Mouse (Mus musculus) erythroblast, adult 5-6 weeks (primary cell): ENCODE measurements around the gene Gm3045. TPM values are rescaled to one million over a fixed set of nuclear protein-coding genes. Genes with fewer than 3 reads are reported as not detected.

Source experiments
- ATAC-seq: replicated peaks from 2 replicates; pipeline ENCODE4 v1.8.0; 2016; ENCODE audit warnings: moderate number of reproducible peaks, mild to moderate bottlenecking, moderate TSS enrichment, inconsistent platforms; ENCODE audit not compliant: poor library complexity, low FRiP score, severe bottlenecking
- total RNA-seq, 2 experiments: library from RNA; stranded (forward) in 1 of 2; stranded (reverse) in 1 of 2; fragments of 150-400 nt in 1 of 2; fragments of 200-764, 138-1000 nt in 1 of 2; gene quantifications; 2 replicates each; pipeline versions ENCODE4 v1.2.3 to v1.2.4; 2015 to 2017; ENCODE audit warnings: low replicate concordance in 2 of 2

The Gm3045 gene
- total RNA-seq, 2 experiments from 2014 or later: not detected

- no peak for ATAC-seq
Measured at GRCm38 (mm10) chr13:56434311-56434751, 7.9 kb downstream of the Gm3045 start.

DNA sequence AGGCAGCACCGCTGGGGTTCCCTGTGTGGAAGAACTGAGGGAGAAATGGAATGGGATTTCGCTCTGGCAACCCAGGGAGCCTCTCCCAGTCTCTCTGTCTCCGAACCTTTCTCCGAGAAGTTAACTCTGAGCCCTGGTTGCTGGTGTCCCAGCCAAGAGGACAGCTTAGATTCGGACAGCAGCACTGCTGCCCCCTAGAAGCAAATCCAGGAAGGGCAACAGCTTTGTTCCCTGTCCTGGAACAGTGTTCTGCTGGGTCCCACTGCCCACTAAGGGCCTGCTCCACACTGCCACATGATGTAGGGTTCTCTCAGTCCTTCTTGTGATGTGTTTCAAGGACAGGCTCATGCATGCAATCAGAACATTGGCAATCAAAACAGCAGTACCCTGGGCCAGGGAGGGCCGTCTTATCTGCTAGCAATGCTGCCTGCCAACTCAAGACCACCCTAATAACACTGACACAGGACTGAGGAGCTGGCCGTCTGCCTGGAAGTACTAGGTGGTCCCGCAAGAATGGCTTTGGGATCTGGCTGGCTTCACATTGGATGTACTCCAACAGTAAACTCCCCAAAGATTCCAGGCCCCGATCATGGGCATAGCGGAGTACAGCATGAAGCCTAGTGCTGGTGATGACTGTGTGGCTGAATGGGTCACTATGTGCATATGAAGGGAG lies 9.4 kb downstream of the Gm3045 start:
- no peak for ATAC-seq

DNA sequence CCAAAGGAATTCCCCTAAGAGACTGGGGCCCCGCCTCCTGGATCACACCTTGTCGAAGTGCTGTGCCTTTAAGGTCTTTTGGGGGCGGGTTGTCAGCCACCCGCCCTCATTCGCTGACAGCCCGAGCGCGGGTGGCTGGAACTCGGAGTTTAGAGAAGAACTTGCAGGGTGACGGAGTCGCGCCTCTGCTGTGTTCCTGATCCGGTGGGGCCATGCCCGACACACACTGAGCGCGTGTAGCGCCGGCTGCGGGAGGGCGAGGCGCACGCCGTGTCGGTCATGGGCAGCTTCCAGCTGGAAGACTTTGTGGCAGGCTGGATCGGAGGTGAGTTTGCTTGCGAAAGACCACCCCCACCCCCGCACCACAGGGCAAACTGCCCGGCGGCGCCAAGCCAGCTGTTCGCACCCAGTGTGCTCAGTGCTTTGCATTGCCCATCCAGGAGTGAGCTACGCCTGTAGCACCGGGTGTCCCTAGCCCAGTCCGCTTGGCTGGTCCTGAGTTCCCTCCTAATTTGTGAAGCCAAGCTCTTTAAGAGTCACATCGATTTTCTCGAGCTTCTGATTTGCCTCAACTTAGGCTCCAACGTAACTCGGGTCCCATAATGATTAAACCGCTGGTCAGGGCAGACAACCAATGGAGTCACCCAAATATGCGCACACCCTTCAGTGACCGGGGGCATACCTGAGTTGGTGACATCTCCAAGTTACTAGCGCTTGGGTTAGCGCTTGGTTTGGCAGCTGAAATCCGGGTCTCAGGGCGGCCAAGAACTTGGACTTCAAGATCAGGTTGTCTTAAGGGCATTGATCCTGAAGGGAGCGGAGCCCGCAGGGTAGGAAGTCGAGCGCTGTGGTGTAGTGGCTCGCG lies 12.0 kb downstream of the Gm3045 start, which contains the start of gene Slc25a48:
Gene Slc25a48, plus strand, starts transcription at position 145 of the 865 bp plus-strand sequence.
- ATAC-seq: no peak

DNA sequence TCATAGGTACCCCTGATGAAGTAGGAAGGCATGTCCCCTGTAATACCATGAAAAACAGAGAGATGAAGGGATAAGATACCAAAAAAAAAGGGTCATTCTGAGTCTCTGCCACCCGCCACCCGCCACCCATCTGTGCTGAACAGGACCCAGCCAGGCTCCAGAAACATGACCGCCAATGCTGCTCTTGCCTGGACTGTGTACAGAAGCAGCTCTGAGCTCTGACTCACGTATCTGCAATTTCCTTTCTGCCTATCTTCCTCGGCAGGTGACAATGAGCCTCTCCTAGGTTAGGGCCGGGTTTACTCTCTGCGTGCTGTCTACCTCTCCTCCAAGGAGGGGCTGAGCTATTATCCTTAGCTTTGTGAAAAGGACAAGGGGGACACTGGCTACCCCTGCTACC lies 17.0 kb downstream of the Gm3045 start:
- no peak for ATAC-seq

DNA sequence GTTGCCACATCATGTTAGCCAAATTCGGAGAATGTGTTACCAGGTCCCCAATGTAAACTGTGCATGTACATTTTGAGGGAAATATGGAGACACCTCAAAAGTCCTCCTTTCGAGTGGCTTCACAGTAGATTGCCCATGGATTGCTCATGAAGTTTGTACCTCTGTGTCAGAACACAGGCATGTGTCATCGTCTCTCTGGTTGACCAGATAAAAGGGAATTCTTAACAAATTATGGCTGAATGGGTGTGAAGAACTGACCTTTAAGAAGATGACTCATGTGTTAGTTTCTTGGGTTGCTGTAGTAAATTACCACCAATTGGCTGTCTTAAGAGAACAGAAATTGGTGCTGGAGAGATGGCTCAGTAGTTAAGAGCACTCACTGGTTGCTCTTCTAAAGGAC lies 17.7 kb downstream of the Gm3045 start:
- no peak for ATAC-seq

DNA sequence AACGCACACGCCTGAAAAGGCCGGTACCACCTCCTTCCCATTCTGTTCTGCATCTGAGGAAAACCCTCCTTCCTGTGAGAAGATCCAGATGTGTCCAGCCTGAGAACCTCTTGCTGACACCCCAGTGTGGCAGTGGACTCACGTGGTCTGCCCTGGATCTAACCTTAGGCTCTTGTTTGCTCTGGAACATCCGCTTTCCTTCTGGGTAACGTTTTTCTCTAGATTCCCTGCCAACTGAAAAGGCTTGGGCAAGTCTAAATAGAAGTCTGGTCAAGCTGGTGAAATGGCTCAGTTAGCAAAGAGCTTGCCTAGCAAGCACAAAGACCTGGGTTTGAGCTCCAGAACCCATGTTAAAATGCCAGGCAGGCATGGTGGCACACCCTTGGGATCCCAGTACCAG lies 18.6 kb downstream of the Gm3045 start:
- ATAC-seq: no peak

DNA sequence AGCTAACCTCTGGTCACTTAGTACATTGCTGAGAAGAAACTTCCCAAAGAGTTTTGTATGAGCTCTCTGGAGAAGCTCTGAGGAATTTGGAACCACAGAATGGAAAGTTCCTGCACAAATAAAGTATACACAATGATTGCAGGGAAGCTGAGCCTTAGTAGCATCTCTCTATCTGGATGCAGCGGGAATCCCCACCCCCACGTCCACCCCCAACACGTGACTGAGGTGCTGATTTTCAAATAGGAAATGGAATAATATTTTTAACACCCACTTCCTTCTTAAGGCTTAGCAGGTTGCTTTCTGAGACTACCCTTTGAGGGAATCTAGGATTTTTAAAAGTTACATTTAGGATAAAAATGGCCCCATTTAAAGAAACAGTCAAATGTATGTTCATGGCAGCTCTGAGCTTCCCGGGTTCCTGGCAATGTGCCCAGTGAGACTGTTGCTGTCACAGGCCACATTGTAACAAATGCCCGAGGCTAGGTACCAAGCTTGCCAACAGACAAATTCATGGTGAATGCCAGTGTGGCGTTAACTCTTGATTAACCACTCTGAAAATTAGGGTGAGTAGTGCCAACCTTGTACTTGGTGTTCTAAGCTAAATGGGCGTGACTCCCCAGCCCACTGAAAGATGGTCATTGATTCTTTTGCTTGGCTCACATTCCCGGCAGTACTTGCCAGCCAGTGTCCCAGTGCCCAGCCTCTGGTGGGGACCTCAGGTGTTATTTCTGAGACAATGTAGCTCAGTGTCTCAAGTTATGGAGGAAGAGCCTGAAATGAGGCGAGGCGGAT lies 23.0 kb downstream of the Gm3045 start:
- ATAC-seq: no peak

- no peak for ATAC-seq
Measured at GRCm38 (mm10) chr13:56450035-56450434, 23.6 kb downstream of the Gm3045 start.

DNA sequence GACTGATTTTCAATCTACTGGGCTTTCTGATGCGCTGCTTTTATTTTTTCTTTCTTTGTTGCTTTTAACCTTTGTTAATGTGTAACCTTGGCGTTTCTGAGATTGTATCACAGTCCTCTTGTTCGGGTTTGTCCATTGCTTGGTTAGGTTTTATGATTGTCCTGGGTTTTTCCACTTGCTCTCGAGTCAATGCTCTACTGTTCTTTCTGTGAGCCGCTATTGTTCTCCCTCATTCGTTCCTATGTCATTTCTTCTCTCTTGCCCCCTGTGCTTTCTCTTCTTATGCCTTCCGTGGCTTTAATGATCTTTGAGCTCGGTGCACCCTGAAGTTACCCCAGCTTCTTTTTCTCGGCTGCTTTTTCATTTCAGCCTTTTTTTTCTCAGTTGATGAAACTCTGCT lies 31.6 kb downstream of the Gm3045 start:
- ATAC-seq: no peak

GRCm38 (mm10) chr13:56461460-56461859 lies 35.1 kb downstream of the Gm3045 start:
- ATAC-seq: no peak

- ATAC-seq: no peak
Measured at GRCm38 (mm10) chr13:56462791-56463190, 36.4 kb downstream of the Gm3045 start.

DNA sequence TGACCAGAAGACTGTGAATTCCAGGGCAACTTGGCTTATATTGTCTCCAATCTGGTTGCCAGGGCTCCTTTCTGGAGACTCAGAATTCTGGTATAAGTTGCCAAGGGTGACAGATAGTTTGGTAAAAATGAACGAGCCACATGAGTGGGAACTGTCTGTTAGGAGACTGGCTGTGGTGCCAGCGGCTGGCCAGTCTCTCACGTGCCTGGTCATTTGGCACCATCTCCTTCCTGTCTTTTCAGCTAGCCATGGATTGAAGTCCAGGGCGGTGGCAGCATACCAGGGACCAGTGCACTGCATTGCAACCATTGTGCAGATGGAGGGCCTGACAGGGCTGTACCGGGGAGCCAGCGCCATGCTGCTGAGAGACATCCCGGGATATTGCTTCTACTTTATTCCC lies 36.9 kb downstream of the Gm3045 start:
- no peak for ATAC-seq

DNA sequence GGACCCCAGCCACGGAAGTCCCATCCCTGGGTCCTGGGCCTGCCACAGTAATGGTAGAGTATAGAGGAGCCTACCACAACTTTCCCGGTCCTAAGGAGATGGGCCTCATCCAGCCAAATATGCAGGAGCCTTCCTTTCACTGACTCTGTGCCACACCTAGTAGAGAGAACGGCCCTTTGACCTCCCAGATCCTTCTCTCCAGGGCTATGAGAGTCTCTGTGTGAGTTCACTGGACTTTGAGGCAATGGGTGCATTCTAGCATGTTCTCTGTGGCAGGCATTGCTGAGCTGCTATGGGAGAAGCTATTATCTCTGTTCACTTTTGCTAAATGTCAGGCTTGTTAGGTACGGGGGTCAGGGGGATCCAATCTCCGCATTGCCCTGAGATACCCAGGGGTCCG lies 37.4 kb downstream of the Gm3045 start:
- ATAC-seq: no peak

DNA sequence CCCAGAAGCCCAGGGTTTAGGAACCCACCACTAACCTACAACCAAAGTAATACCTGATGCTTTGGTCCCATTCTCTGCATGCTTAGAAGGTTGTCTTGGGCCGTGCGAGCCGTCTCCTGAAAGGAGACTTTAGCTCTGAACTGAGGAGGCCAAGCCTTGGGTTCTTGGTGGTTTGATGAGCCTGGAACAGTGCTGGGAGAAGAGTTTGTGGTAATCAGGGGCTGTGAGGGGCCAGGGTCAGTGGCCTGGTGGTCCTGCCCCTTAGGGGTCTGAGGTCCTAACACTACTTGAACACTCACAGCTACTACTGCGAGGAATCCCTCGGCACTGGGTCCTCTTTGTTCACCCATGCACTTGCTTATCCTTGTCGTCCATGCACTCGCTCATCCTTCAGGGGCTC lies 41.4 kb downstream of the Gm3045 start:
- ATAC-seq: no peak

GRCm38 (mm10) chr13:56468536-56468935 lies 42.1 kb downstream of the Gm3045 start:
- no peak for ATAC-seq

DNA sequence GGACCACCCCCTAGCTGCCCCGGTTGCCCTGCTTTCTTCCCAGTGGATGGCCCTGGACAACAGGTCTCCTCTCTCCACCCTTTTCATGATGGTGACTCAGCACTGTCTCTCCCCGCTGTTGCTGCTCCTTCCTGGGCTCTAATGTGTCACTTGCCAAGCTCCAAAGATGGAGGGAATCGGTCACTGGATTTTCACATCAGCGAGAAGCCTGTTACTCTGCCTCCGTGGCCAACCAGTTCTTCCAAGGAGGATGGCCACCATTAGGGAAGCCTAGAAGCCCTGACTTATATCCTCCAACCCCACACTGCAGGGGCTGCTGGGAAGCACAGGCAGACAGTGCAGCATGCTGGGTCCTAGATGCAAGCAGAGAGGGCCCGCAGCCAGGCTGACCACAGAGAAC lies 44.8 kb downstream of the Gm3045 start:
- no peak for ATAC-seq

- no peak for ATAC-seq
Measured at GRCm38 (mm10) chr13:56471951-56472350, 45.6 kb downstream of the Gm3045 start.

GRCm38 (mm10) chr13:56472661-56473060 lies 46.3 kb downstream of the Gm3045 start:
- ATAC-seq: no peak

- no peak for ATAC-seq
Measured at GRCm38 (mm10) chr13:56475363-56475762, 49.0 kb downstream of the Gm3045 start.

- no peak for ATAC-seq
Measured at GRCm38 (mm10) chr13:56476790-56477189, 50.4 kb downstream of the Gm3045 start.
